Mouse (Mus musculus): ENCODE measurements around the gene Pdcd11. TPM values are rescaled to one million over a fixed set of nuclear protein-coding genes. Genes with fewer than 3 reads are reported as not detected.
A peak's percentile ranks its signal among the peaks of the same experiment; 100 is the strongest.

The Pdcd11 gene
- polyA plus RNA-seq, 2 experiments: 3.5 to 8.0 TPM

DNA sequence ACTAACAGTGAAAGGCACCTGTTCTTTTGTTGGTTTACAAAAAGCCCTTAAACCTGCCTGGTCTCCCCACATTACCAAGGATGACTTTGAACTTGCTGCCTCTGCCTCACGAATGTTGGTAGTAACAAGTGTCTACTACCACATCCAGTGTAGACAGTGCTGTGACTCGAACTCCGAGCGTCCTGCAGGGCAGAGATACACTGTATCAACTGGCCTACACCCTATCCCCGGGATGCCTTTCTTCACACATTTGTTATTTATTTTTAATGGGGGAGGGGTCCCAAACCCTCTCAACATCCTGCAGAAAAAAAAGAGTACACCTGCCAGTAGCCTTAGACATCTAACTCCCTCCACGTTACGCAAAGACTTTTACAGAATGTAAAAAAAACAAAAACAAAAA lies 40.7 kb upstream of the Pdcd11 start:
- Histone ChIP-seq H3K4me1 (replicated peaks; ENCODE audit: control insufficient read depth in 2 of 2, insufficient read depth in 2 of 2, low read length in 1 of 2) (peaks cover 15% of the 10 kb centered on the region in 2 experiments), H3K36me3 (replicated peaks; ENCODE audit: control insufficient read depth, insufficient read depth, low read depth) (peaks cover 5% of the 10 kb centered on the region), H3K4me3 (ENCODE audit: insufficient read depth in 1 of 2, low read depth in 2 of 2, low read length in 2 of 2) (peak overlapping the region; percentile 89 to 95), H3K9ac (replicated peaks) (peak overlapping the region; percentile 84), H3K27ac (0 out of 2 replicates have a peak overlapping the region, but pooled peaks have one; percentile 73), H3K9me3 (ENCODE audit: control insufficient read depth, low read length) (no peaks in the 10 kb centered on the region), H3K27me3 (ENCODE audit: control insufficient read depth, insufficient read depth, low read length) (no peaks in the 10 kb centered on the region), H3K4me2 (ENCODE audit: low read depth) (peak overlapping the region; percentile 99)
- TF ChIP-seq CTCF (IDR thresholded peaks at IDR 0.05; ENCODE audit: low read depth) (no peak), EP300 (IDR thresholded peaks at IDR 0.05; ENCODE audit: low read depth) (no peak)
- whole genome bisulfite sequencing (ENCODE audit: insufficient replicate concordance): 5% methylated on average over 7 of the region's 7 CpGs
- ATAC-seq (ENCODE audit: insufficient read depth) (peak; percentile 29; the same call in 1 of the 2 replicates), DNase-seq (ENCODE audit: low read depth in 3 of 3, low spot score in 3 of 3) (no peak)

GRCm38 (mm10) chr19:47050271-47051032 lies 40.1 kb upstream of the Pdcd11 start, which contains the start of gene Pcgf6:
TSS of gene Pcgf6 (minus strand) at chr19:47050906.
- Histone ChIP-seq H3K4me3 (ENCODE audit: insufficient read depth in 1 of 2, low read depth in 2 of 2, low read length in 2 of 2) (peak within 1 kb of the TSS; percentile 89 to 95), H3K36me3 (replicated peaks; ENCODE audit: control insufficient read depth, insufficient read depth, low read depth) (peaks cover 5% of the 10 kb centered on the region), H3K4me1 (replicated peaks; ENCODE audit: control insufficient read depth in 2 of 2, insufficient read depth in 2 of 2, low read length in 1 of 2) (peaks cover 15% of the 10 kb centered on the region in 2 experiments), H3K4me2 (ENCODE audit: low read depth) (peak within 1 kb of the TSS; percentile 99), H3K9ac (replicated peaks) (peak within 1 kb of the TSS; percentile 84), H3K27me3 (ENCODE audit: control insufficient read depth, insufficient read depth, low read length) (no peaks in the 10 kb centered on the region), H3K27ac (peak within 1 kb of the TSS; percentile 73), H3K9me3 (ENCODE audit: control insufficient read depth, low read length) (no peaks in the 10 kb centered on the region)
- DNase-seq (ENCODE audit: low read depth in 3 of 3, low spot score in 3 of 3) (peak; percentile 50 to 65 (median 56)), ATAC-seq (ENCODE audit: insufficient read depth) (peak; percentile 81)
- TF ChIP-seq CTCF (IDR thresholded peaks at IDR 0.05; ENCODE audit: low read depth) (0 out of 2 replicates have a peak, but pooled peaks have one; percentile 4), EP300 (IDR thresholded peaks at IDR 0.05; ENCODE audit: low read depth) (no peak)
- whole genome bisulfite sequencing (ENCODE audit: insufficient replicate concordance): under 1% methylated on average over 69 of the region's 75 CpGs

DNA sequence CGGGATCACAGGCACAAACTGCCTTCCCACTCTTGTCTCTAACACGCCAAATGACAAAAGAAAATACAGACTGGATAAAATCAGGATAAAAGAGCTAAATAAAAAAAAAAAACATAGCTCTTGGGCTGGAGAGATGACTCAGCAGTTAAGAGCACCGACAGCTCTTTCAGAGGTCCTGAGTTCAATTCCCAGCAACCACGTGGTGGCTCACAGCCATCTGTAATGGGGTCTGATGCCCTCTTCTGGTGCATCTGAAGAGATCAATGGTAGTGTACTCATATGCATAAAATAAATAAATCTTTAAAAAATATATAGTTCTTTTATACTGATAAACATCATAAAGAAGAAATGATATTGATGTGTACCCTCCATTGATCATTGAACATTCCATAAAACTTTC lies 37.6 kb upstream of the Pdcd11 start:
- TF ChIP-seq CTCF (IDR thresholded peaks at IDR 0.05; ENCODE audit: low read depth): no peak
- no peak for TF ChIP-seq EP300 (IDR thresholded peaks at IDR 0.05; ENCODE audit: low read depth)
- Histone ChIP-seq H3K9me3 (ENCODE audit: control insufficient read depth, low read length) (no peaks in the 10 kb centered on the region), H3K27me3 (ENCODE audit: control insufficient read depth, insufficient read depth, low read length) (no peaks in the 10 kb centered on the region), H3K4me1 (replicated peaks; ENCODE audit: control insufficient read depth in 2 of 2, insufficient read depth in 2 of 2, low read length in 1 of 2) (peaks cover 15% of the 10 kb centered on the region in 2 experiments), H3K4me3 (ENCODE audit: insufficient read depth in 1 of 2, low read depth in 2 of 2, low read length in 2 of 2) (no peak overlapping the region), H3K36me3 (replicated peaks; ENCODE audit: control insufficient read depth, insufficient read depth, low read depth) (no peaks in the 10 kb centered on the region; the same call in 1 of the 2 replicates), H3K9ac (replicated peaks) (no peak overlapping the region), H3K27ac (no peak overlapping the region), H3K4me2 (ENCODE audit: low read depth) (no peak overlapping the region)
- WGBS (ENCODE audit: insufficient replicate concordance): 53% methylated on average over 4 of the region's 4 CpGs
- no peak for DNase-seq (ENCODE audit: low read depth in 3 of 3, low spot score in 3 of 3)
- ATAC-seq (ENCODE audit: insufficient read depth): no peak

- no peak for DNase-seq (ENCODE audit: low read depth in 3 of 3, low spot score in 3 of 3)
These were observed 37.1 kb upstream of the Pdcd11 start for GRCm38 (mm10) chr19:47053471-47053870.

GRCm38 (mm10) chr19:47057684-47058083 lies 32.9 kb upstream of the Pdcd11 start:
- 45% methylated on average over 1 of the region's 1 CpGs for whole genome bisulfite sequencing (ENCODE audit: insufficient replicate concordance)
- DNase-seq (ENCODE audit: low read depth in 3 of 3, low spot score in 3 of 3) (no peak), ATAC-seq (ENCODE audit: insufficient read depth) (no peak)
- Histone ChIP-seq H3K4me2 (ENCODE audit: low read depth) (no peak overlapping the region), H3K4me3 (ENCODE audit: insufficient read depth in 1 of 2, low read depth in 2 of 2, low read length in 2 of 2) (no peak overlapping the region), H3K27ac (no peak overlapping the region), H3K9ac (replicated peaks) (no peak overlapping the region), H3K36me3 (replicated peaks; ENCODE audit: control insufficient read depth, insufficient read depth, low read depth) (no peaks in the 10 kb centered on the region), H3K4me1 (replicated peaks; ENCODE audit: control insufficient read depth in 2 of 2, insufficient read depth in 2 of 2, low read length in 1 of 2) (peaks cover 0 to 1% of the 10 kb centered on the region in 2 experiments; a peak in 1 of 4 replicates), H3K27me3 (ENCODE audit: control insufficient read depth, insufficient read depth, low read length) (no peaks in the 10 kb centered on the region), H3K9me3 (ENCODE audit: control insufficient read depth, low read length) (no peaks in the 10 kb centered on the region)
- no peak for TF ChIP-seq EP300 (IDR thresholded peaks at IDR 0.05; ENCODE audit: low read depth)

More at GRCm38 (mm10) chr19:47053471-47053870, 37.1 kb upstream of the Pdcd11 start:
- Histone ChIP-seq H3K27ac (no peak overlapping the region), H3K4me1 (replicated peaks; ENCODE audit: control insufficient read depth in 2 of 2, insufficient read depth in 2 of 2, low read length in 1 of 2) (peaks cover 15% of the 10 kb centered on the region in 2 experiments), H3K4me3 (ENCODE audit: insufficient read depth in 1 of 2, low read depth in 2 of 2, low read length in 2 of 2) (no peak overlapping the region), H3K27me3 (ENCODE audit: control insufficient read depth, insufficient read depth, low read length) (no peaks in the 10 kb centered on the region), H3K4me2 (ENCODE audit: low read depth) (no peak overlapping the region), H3K9me3 (ENCODE audit: control insufficient read depth, low read length) (no peaks in the 10 kb centered on the region), H3K9ac (replicated peaks) (no peak overlapping the region), H3K36me3 (replicated peaks; ENCODE audit: control insufficient read depth, insufficient read depth, low read depth) (no peaks in the 10 kb centered on the region; the same call in 1 of the 2 replicates)
- WGBS (ENCODE audit: insufficient replicate concordance): 67% methylated on average over 4 of the region's 4 CpGs
- ATAC-seq (ENCODE audit: insufficient read depth): no peak
- no peak for TF ChIP-seq EP300 (IDR thresholded peaks at IDR 0.05; ENCODE audit: low read depth)
- no peak for TF ChIP-seq CTCF (IDR thresholded peaks at IDR 0.05; ENCODE audit: low read depth)
